Mouse (Mus musculus): ENCODE data around the gene Gm4312.
"Not testable (repeated sequence)": the region's sequence is repeated elsewhere in the genome, so short reads cannot be mapped to it uniquely, and the experiment has no call there.

DNA sequence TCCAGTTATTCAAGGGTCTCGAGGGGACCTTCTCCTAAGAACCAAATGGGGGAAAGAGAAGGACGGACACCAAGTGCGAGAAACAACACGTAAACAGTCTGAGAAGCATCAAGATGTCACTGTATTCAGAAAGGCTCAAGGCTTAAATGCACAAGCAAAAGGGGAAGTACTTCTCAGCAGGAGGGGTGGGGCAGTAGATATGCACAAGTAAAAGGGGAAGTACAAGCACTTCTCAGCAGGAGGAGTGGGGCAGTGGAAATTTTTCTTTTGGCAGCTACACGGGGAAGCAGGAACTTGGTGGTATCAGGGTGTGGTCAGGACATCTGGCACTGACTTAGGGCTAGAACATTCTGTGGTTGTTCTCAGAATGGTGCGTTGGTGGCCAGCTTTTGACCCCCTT lies 19.9 kb upstream of the Gm4312 start:
- TF ChIP-seq CTCF, EP300 (IDR thresholded peaks at IDR 0.05; ENCODE audit: low read depth): not testable (repeated sequence)
